Mouse (Mus musculus) cerebellum, adult 2 months (tissue): ENCODE results near the gene Fam45a.

ENCODE experiments used
- CTCF ChIP-seq: fragments of 200-500 bp; IDR thresholded peaks from 2 replicates; pipeline ENCODE4 v1.5.1; 2011; ENCODE audit warnings: low read depth, mild to moderate bottlenecking, control low read depth, low read length, moderate library complexity, borderline replicate concordance; ENCODE audit not compliant: insufficient read depth
- POLR2A ChIP-seq: fragments of 200-500 bp; IDR thresholded peaks from 2 replicates; pipeline ENCODE4 v1.6.1; 2011; ENCODE audit warnings: low read length, control low read depth, borderline replicate concordance; ENCODE audit not compliant: insufficient read depth

GRCm38 (mm10) chr19:60813133-60813532 lies 1.7 kb downstream of the Fam45a start:
- TF ChIP-seq CTCF (no peak), POLR2A (no peak)
